Mouse (Mus musculus) heart, adult 2 months (tissue): ENCODE measurements at regions not wholly inside any gene's neighbourhood (a gene's known extent, or its start where the extent isn't known, plus 50 kb on each side); places are given as distances from the start of the nearest gene placed in this dataset.

Experiments used
- CTCF ChIP-seq: fragments of 200-600 bp; IDR thresholded peaks from 2 replicates; pipeline ENCODE4 v1.8.1; 2022; ENCODE audit warnings: antibody characterized with exemption, mild to moderate bottlenecking, moderate library complexity
- POLR2A ChIP-seq: fragments of 200-500 bp; IDR thresholded peaks from 2 replicates; pipeline ENCODE4 v1.6.1; 2011; ENCODE audit warnings: mild to moderate bottlenecking, low read depth, low read length, control low read depth; ENCODE audit not compliant: insufficient read depth

- TF ChIP-seq CTCF (0 out of 2 replicates have a peak, but pooled peaks have one; percentile 2), POLR2A (no peak)
Measured at GRCm38 (mm10) chr13:51970051-51970450, 123.6 kb downstream of the Gadd45g start.
